Mouse (Mus musculus) limb, embryonic 12.5 days (tissue): ENCODE data around the gene Catsperg2. TPM values are rescaled to one million over a fixed set of nuclear protein-coding genes. Genes with fewer than 3 reads are reported as not detected.
A peak's percentile ranks its signal among the peaks of the same experiment; 100 is the strongest.
"Not testable (repeated sequence)": the region's sequence is repeated elsewhere in the genome, so short reads cannot be mapped to it uniquely, and the experiment has no call there.

Experiments
- ATAC-seq: fragments of 200-750 bp; cut with Nextera tagmentation; 2 replicates; pipeline ENCODE4 v1.8.0; 2017; ENCODE audit warnings: low read depth, moderate TSS enrichment; ENCODE audit not compliant: insufficient number of reproducible peaks, insufficient read depth, low FRiP score, low TSS enrichment
- H3K27ac ChIP-seq: fragments of 300-500 bp; sonication (generic); 2 replicates; pipeline ENCODE4 v1.5.1; 2016; ENCODE audit warnings: mild to moderate bottlenecking, moderate library complexity
- H3K27me3 ChIP-seq: fragments of 300-500 bp; sonication (generic); 2 replicates; pipeline ENCODE4 v1.6.1; 2016; ENCODE audit warnings: mild to moderate bottlenecking, moderate library complexity
- H3K36me3 ChIP-seq: fragments of 300-500 bp; sonication (generic); 2 replicates; pipeline ENCODE4 v1.6.1; 2016; ENCODE audit warnings: mild to moderate bottlenecking, moderate library complexity
- H3K4me1 ChIP-seq: fragments of 300-500 bp; sonication (generic); replicated peaks from 2 replicates; pipeline ENCODE4 v1.6.1; 2016
- H3K4me2 ChIP-seq: fragments of 300-500 bp; sonication (generic); 2 replicates; pipeline ENCODE4 v1.6.1; 2016; ENCODE audit warnings: mild to moderate bottlenecking, moderate library complexity
- H3K4me3 ChIP-seq: fragments of 300-500 bp; sonication (generic); replicated peaks from 2 replicates; pipeline ENCODE4 v1.5.1; 2016; ENCODE audit warnings: mild to moderate bottlenecking
- H3K9ac ChIP-seq: fragments of 300-500 bp; sonication (generic); replicated peaks from 2 replicates; pipeline ENCODE4 v1.6.1; 2016; ENCODE audit warnings: mild to moderate bottlenecking, moderate library complexity
- H3K9me3 ChIP-seq: fragments of 300-500 bp; sonication (generic); 2 replicates; pipeline ENCODE4 v1.6.1; 2016; ENCODE audit warnings: mild to moderate bottlenecking, moderate library complexity
- WGBS: fragments of 180-500 bp; shearing (Covaris S2); methylation state at CpG from one replicate; pipeline ENCODE4 v1.1.7; 2016; 5-methylcytosine and 5-hydroxymethylcytosine counted together
- polyA plus RNA-seq: library from polyadenylated mRNA; unstranded; fragments of >200 nt; fragmentation: Nextera tagmentation; extraction: Ambion mirVana; gene quantifications from 2 replicates; pipeline ENCODE4 v1.2.1, GENCODE M21; 2016

Gene Catsperg2
- not detected in 2 replicates for polyA plus RNA-seq

DNA sequence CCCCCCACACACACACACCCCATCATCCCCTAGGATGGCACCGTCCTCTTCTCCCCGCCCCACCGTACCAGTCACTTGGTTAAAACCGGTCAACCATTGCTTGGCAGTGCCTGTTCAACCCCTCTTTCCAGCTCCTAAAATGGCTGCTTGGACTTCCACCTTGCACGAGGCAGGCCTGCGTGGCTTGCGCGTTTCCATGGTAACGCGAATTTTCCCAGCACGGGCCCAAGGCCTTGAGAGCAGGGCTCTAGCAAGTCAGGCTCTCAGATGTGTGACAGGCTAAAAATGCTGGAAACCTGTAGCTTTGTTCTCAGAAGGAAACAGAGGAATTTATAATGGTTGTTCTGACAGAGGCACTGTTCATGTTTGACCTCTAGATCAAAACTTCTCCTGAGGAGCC, at the start of gene Catsperg2:
Catsperg2 (minus strand) TSS at position 173 of the 400 bp plus-strand sequence.
- Histone ChIP-seq H3K9me3 (peaks cover 11% of the 10 kb centered on the region), H3K4me2 (peak within 1 kb of the TSS; percentile 13; the same call in 1 of the 2 replicates)
- not testable (repeated sequence) for H3K27me3 ChIP-seq, H3K4me1 ChIP-seq, H3K27ac ChIP-seq, H3K36me3 ChIP-seq, H3K9ac ChIP-seq, ATAC-seq, H3K4me3 ChIP-seq
- WGBS, result 51% methylated on average over 11 of the region's 11 CpGs

DNA sequence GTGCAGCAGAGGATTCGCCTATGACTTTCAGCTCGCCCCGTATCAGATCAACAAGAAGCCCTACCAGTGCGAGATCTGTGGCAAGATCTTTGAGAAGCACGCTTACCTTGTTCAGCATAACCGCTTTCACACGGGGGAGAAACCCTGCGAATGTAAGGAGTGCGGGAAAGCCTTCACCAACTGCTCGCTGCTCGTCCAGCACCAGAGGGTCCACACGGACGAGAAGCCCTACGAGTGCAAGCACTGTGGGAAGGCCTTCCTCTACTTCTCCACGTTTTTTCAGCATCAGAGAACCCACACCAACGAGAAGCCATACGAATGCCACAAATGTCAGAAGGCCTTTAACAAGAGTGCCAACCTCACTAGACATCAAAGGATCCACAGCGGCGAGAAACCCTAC, 49.7 kb upstream of the Catsperg2 start:
- no peak for ATAC-seq
- H3K27me3 ChIP-seq, result no peaks in the 10 kb centered on the region
- no peak overlapping the region for H3K27ac ChIP-seq
- H3K4me2 ChIP-seq, result no peak overlapping the region
- H3K4me1 ChIP-seq, result no peaks in the 10 kb centered on the region
- H3K4me3 ChIP-seq, result no peak overlapping the region
- no peak overlapping the region for H3K9ac ChIP-seq
- H3K36me3 ChIP-seq, result peaks cover 87% of the 10 kb centered on the region
- WGBS, result 95% methylated on average over 19 of the region's 19 CpGs
- no peaks in the 10 kb centered on the region for H3K9me3 ChIP-seq

DNA sequence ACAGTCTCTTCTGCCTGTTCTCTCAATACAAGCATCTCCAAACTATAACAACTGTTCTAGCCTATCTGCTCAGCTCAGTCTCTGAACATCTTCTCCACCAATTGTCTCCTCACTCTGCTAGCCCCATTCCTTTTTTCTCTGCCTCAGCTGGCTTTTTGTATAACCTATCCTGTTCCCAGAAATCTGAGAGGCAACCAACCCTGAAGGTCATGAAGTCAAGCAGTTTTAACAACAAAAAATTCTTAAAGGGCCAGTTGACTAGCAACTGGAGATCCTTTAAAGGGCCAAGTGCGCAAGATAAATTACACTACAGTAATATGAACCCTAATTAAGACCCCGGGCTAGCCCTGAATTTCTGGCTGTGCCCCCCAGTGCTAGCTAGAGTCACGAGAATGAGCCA, 47.5 kb upstream of the Catsperg2 start:
- ATAC-seq, result no peak
- Histone ChIP-seq H3K36me3 (peaks cover 82% of the 10 kb centered on the region), H3K9me3 (no peaks in the 10 kb centered on the region), H3K4me1 (peaks cover 8% of the 10 kb centered on the region), H3K27me3 (no peaks in the 10 kb centered on the region), H3K4me3 (no peak overlapping the region), H3K9ac (no peak overlapping the region), H3K4me2 (no peak overlapping the region), H3K27ac (no peak overlapping the region)
- 86% methylated on average over 3 of the region's 3 CpGs for WGBS

DNA sequence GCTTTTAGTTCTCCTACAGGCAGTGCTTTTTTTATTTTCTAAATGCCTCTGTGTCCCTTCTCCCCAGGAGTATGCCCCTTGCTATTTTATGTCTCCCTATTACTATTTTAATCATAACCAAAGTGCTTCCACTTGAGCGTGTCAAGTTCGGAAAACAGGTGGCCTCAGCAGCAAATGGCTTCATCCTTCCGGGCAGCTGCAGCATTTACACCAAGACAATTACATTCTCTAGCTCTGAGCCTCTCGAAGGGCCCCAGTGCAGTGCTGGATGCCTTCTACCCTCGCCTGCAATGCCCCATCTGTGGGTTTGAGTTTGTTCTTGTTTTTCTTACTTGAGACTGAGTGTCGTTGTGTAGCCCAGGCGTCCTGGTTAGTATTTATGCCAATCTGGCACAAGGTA, 46.7 kb upstream of the Catsperg2 start:
- Histone ChIP-seq H3K9ac (no peak overlapping the region), H3K36me3 (peaks cover 73% of the 10 kb centered on the region), H3K4me2 (no peak overlapping the region), H3K4me1 (peaks cover 12% of the 10 kb centered on the region), H3K9me3 (no peaks in the 10 kb centered on the region), H3K4me3 (no peak overlapping the region), H3K27ac (0 out of 2 replicates have a peak overlapping the region, but pooled peaks have one; percentile 53), H3K27me3 (no peaks in the 10 kb centered on the region)
- ATAC-seq, result no peak
- WGBS, result 89% methylated on average over 7 of the region's 7 CpGs

DNA sequence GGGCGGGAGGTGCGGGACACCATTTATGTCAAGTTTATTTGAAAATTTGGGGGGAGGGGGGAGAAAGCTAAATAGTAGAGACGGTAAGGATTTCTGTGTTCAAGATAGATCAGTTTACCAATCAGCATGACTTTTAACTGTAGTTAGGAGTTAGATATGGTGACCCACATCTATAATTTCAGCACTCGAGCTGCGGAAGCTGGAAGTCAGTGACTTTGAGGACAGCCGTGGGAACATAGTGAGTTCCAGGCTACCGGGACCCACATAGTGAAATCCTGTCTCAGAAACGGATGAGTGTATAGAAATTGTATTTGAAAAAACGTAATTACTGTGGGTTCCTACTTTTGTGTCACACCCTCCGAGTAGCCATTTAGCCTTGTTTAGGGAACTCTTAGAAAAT, 42.1 kb upstream of the Catsperg2 start:
- Histone ChIP-seq H3K9ac (peak overlapping the region; percentile 65), H3K4me3 (peak overlapping the region; percentile 74), H3K4me1 (peaks cover 16% of the 10 kb centered on the region), H3K4me2 (peak overlapping the region; percentile 67), H3K36me3 (peaks cover 32% of the 10 kb centered on the region), H3K27ac (peak overlapping the region; percentile 71), H3K27me3 (no peaks in the 10 kb centered on the region), H3K9me3 (no peaks in the 10 kb centered on the region)
- WGBS, result 8% methylated on average over 10 of the region's 10 CpGs
- ATAC-seq, result no peak

DNA sequence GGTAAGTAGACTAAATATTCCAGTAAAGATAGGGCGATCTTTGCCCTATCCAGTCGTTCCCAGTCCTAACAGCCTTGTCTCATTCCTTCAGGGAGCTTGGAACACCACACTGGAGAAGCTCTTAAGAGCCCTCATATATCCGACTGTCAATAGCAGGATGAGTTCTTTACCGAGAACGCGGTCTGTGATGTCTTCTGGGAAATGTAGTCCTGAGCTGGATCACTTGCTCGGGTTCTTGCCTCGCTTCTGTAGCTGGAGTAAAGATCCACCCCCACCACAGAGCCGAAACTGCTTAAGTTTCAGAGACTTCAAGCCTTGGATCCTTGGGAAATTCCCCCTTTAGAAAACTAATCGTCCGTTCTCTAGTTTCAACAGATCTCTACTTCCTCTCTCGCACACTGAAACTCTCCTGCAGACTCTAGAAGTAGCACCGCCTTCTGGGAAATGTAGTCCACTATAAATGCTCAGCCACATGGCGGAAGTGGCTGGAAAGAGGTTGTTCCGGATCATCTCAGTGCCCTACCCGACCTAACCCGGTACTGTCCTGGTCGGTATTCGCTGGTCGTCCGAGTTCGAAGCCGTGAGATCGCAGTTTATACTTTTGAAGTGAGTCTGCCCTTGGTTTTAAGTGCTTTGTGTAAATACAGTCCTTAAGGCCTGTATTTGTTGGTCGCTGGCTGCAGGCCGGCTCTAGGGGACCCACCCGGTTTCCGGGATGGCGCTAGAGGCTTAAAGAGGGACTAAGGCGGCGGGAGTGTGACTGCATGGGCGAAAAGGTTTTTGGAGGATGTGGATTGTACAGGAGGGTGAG, 41.5 kb upstream of the Catsperg2 start, which contains the start of gene Zfp84:
Zfp84 (plus strand) TSS at position 463 of the 811 bp plus-strand sequence.
- Histone ChIP-seq H3K4me2 (peak within 1 kb of the TSS; percentile 67), H3K36me3 (peaks cover 25% of the 10 kb centered on the region), H3K27me3 (no peaks in the 10 kb centered on the region), H3K9ac (peak within 1 kb of the TSS; percentile 65), H3K9me3 (no peaks in the 10 kb centered on the region), H3K4me3 (peak within 1 kb of the TSS; percentile 74), H3K4me1 (peaks cover 16% of the 10 kb centered on the region), H3K27ac (peak within 1 kb of the TSS; percentile 83)
- WGBS, result under 1% methylated on average over 32 of the region's 32 CpGs
- peak; percentile 92 for ATAC-seq

DNA sequence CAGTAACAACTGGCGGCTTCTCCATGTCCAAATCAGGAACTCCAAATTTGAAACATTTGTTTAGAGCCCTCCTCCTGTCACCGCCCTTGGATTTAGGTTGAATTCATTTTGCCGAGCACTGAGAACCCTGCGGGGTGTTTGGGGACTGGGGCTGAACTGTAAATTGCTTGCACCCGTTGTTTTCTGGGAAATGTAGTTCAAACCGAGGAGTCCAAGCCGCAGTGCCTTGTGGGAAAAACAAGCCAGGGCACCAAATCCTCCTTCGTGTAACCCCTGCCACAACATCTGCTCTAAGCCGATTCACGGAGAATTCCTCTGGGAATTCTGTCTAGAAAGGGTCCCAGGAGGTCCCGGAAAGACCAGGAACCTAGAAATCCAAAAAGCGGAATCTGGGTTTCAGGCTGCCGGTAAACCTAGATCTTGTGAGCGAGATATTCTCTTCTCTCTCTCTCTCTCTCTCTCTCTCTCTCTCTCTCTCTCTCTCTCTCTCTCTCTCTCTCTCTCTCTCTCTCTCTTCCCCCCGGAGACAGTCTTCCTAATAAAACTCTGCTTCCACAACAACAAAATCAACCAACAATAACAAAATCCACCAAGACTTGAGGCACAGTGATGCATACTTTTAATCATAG, 40.3 kb upstream of the Catsperg2 start:
- H3K27ac ChIP-seq, result 0 out of 2 replicates have a peak overlapping the region, but pooled peaks have one; percentile 46
- ATAC-seq, result peak; percentile 40; the same call in 1 of the 2 replicates

DNA sequence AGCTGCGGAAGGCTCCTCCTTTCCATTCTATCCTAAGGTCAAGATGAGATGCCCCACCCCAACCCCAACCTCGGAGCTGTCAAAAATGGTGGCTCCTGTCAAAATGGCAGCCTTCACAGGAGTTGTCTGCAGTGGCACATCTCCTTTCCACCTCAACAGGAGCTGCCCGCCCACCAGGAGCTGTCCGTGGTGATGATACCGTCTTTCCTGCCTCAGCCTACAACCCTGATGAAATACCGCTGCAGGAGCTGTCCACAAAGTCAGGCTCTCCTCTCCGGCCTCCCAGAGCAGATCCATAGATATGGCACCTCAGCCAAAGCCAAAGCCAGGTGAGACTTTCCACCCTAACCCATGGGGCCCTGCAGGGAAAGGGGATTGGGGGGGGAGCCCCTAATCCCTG, 37.9 kb upstream of the Catsperg2 start:
- H3K9me3 ChIP-seq, result no peaks in the 10 kb centered on the region
- H3K4me2 ChIP-seq, result no peak overlapping the region
- no peak overlapping the region for H3K27ac ChIP-seq
- no peak overlapping the region for H3K9ac ChIP-seq
- no peak overlapping the region for H3K4me3 ChIP-seq
- 70% methylated on average over 7 of the region's 7 CpGs for WGBS
- H3K36me3 ChIP-seq, result 0 out of 2 replicates have a peak, but pooled peaks cover 3% of the 10 kb centered on the region
- peaks cover 12% of the 10 kb centered on the region for H3K4me1 ChIP-seq
- no peaks in the 10 kb centered on the region for H3K27me3 ChIP-seq
- no peak for ATAC-seq

More for the DNA sequence above, 40.3 kb upstream of the Catsperg2 start:
- WGBS, result 2% methylated on average over 15 of the region's 15 CpGs
- Histone ChIP-seq H3K4me2 (peak overlapping the region; percentile 67), H3K4me1 (peaks cover 16% of the 10 kb centered on the region), H3K9ac (peak overlapping the region; percentile 56), H3K36me3 (peaks cover 16% of the 10 kb centered on the region), H3K9me3 (no peaks in the 10 kb centered on the region), H3K4me3 (peak overlapping the region; percentile 74), H3K27me3 (no peaks in the 10 kb centered on the region)

DNA sequence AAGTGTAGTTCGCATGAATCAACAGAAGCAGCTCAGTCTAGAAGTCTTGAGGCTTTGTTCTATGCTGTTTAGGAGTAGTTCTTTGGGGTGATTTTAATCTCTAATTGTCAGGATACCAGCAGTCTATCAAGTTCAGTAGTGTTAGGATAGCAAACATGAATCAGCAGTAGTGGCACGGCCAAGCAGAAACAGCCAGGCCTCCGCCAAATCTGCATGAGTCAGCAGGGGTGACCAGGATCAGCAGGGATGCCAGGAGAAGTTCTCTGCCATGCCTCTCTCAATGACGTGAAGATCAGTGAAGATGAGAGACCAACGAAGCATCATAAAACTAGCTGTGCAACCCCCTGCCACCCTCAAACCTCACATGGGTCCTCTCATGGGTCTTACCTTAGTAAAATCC, 33.6 kb upstream of the Catsperg2 start:
- Histone ChIP-seq H3K4me1 (no peaks in the 10 kb centered on the region), H3K36me3 (0 out of 2 replicates have a peak, but pooled peaks cover 3% of the 10 kb centered on the region), H3K9me3 (0 out of 2 replicates have a peak, but pooled peaks cover 7% of the 10 kb centered on the region), H3K4me3 (no peak overlapping the region), H3K27me3 (no peaks in the 10 kb centered on the region), H3K4me2 (no peak overlapping the region), H3K27ac (no peak overlapping the region), H3K9ac (no peak overlapping the region)
- WGBS, result 84% methylated on average over 5 of the region's 5 CpGs
- no peak for ATAC-seq

DNA sequence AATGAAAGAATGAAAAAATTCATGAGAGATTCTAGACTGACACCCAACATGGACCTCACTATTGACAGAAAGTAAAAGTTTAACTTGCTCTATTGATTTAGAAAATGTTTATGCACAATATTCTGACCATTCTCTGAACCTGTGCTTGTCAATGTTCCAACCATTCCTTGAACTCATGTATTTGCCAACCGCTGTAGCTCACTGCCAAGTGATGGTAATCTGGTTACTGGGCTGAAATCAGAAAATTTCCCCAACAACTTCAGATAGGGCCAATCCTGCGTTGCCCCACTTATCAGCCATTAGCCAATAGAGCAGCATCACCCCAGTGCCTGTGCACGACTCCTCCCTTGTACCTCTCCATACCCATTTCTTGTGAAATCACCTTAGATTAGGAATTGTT, 15.4 kb upstream of the Catsperg2 start:
- no peaks in the 10 kb centered on the region for H3K36me3 ChIP-seq
- H3K4me1 ChIP-seq, result no peaks in the 10 kb centered on the region
- no peak overlapping the region for H3K9ac ChIP-seq
- WGBS, result 85% methylated on average over 3 of the region's 3 CpGs
- H3K27me3 ChIP-seq, result no peaks in the 10 kb centered on the region
- H3K9me3 ChIP-seq, result peaks cover 5% of the 10 kb centered on the region; the same call in 1 of the 2 replicates
- no peak for ATAC-seq
- H3K4me2 ChIP-seq, result no peak overlapping the region
- no peak overlapping the region for H3K27ac ChIP-seq
- H3K4me3 ChIP-seq, result no peak overlapping the region

DNA sequence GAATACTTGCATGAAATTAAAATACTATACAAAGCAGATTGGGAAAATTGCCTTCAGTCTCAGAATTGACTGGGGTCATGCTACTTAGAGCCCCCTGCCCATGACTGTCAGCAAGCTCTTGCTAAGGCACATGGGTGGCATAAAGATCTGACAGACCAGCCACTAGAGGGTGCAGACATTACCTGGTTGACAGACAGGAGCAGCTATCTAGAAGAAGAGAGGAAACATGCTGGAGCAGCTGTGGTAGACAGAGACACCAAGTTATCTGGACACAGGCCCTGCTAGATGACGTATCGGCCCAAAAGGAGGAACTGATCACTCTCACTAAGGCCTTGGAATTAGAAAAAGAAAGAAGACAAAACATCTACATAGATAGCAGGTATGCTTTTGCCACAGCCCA, 1.2 kb upstream of the Catsperg2 start:
- Histone ChIP-seq H3K27ac (no peak overlapping the region), H3K36me3 (no peaks in the 10 kb centered on the region), H3K4me2 (no peak overlapping the region), H3K27me3 (no peaks in the 10 kb centered on the region), H3K9me3 (peaks cover 13% of the 10 kb centered on the region), H3K4me1 (no peaks in the 10 kb centered on the region), H3K4me3 (no peak overlapping the region), H3K9ac (no peak overlapping the region)
- 94% methylated on average over 2 of the region's 2 CpGs for WGBS
- no peak for ATAC-seq
